Mouse (Mus musculus): Measurements from ENCODE around the gene Flad1. TPM values are rescaled to one million over a fixed set of nuclear protein-coding genes. Genes with fewer than 3 reads are reported as not detected.

Gene Flad1
- polyA plus RNA-seq, 1 experiment from 2014 or later: 32.2 TPM

DNA sequence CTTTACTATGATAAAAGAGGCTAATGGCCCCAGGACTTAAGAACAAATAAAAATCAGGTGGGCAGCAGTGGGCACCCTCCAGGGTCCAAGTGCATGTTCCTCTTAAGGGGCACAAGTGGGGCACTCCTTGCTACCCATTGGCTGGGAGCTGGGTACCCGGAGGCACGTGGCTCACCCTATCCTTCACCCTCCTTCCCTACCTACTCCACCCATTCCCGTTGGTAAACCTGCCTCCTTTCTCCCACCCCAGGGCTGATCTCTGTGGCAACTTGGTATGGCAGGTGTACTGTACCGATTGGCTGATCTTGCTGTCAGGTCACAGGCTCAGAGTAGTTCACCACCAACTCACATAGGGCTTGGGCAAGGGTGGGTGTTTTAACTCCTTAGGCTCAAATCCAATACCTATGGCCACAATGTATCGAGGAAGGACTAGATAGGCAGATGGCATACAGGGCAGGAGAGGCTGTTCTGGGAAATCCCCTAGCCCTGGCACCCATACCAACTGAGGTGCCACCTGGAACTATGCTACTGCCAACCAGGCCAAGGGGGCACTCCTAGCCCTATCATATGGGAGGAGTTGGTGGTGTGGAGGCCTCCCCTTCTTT lies 27.9 kb downstream of the Flad1 start:
- Histone ChIP-seq H3K27me3 (no peaks in the 10 kb centered on the region), H3K4me1 (peaks cover 18% of the 10 kb centered on the region), H3K9me3 (no peaks in the 10 kb centered on the region), H3K27ac (no peak overlapping the region), H3K9ac (no peak overlapping the region), H3K4me2 (no peak overlapping the region), H3K36me3 (replicated peaks) (no peaks in the 10 kb centered on the region), H3K4me3 (replicated peaks) (no peak overlapping the region)
- WGBS: 82% methylated on average over 5 of the region's 5 CpGs
- no peak for ATAC-seq (ENCODE audit: low FRiP score)

GRCm38 (mm10) chr3:89382950-89383349 lies 28.7 kb downstream of the Flad1 start:
- Histone ChIP-seq H3K27me3 (no peaks in the 10 kb centered on the region), H3K9ac (no peak overlapping the region), H3K36me3 (replicated peaks) (no peaks in the 10 kb centered on the region), H3K9me3 (no peaks in the 10 kb centered on the region), H3K4me3 (replicated peaks) (no peak overlapping the region), H3K4me2 (no peak overlapping the region), H3K27ac (no peak overlapping the region), H3K4me1 (peaks cover 25% of the 10 kb centered on the region)
- WGBS: 85% methylated on average over 5 of the region's 5 CpGs
- no peak for ATAC-seq (ENCODE audit: low FRiP score)

- Histone ChIP-seq H3K4me2 (no peak overlapping the region), H3K4me3 (replicated peaks) (no peak overlapping the region), H3K27ac (no peak overlapping the region), H3K9ac (no peak overlapping the region), H3K9me3 (no peaks in the 10 kb centered on the region), H3K27me3 (no peaks in the 10 kb centered on the region), H3K4me1 (peaks cover 29% of the 10 kb centered on the region), H3K36me3 (replicated peaks) (no peaks in the 10 kb centered on the region)
- 87% methylated on average over 9 of the region's 9 CpGs for WGBS
- ATAC-seq (ENCODE audit: low FRiP score): no peak
These were observed 29.4 kb downstream of the Flad1 start for GRCm38 (mm10) chr3:89382033-89382882.

DNA sequence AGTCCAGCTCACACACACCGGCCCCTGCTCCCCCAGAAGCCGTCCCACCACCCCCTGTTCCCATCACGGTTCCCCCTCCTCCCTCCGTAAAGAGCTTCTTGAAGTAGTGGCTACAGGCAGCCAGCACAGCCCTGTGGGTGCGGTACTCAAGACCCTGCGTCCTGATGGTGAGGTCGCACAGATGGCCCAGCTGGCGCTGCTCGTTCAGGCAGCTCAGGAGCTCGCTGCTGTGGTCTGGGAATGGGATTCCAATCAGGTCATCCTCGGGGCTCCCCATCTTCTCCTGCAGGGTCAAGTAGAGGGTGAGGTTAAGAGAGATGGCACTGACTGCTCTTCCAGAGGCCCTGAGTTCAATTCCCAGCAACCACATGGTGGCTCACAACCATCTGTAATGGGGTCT lies 30.4 kb downstream of the Flad1 start:
- no peak overlapping the region for H3K4me3 ChIP-seq (replicated peaks)
- 84% methylated on average over 11 of the region's 11 CpGs for WGBS
- H3K27ac ChIP-seq: no peak overlapping the region
- no peaks in the 10 kb centered on the region for H3K9me3 ChIP-seq
- H3K4me2 ChIP-seq: no peak overlapping the region
- no peaks in the 10 kb centered on the region for H3K27me3 ChIP-seq
- no peaks in the 10 kb centered on the region for H3K36me3 ChIP-seq (replicated peaks)
- H3K9ac ChIP-seq: no peak overlapping the region
- no peak for ATAC-seq (ENCODE audit: low FRiP score)
- peaks cover 26% of the 10 kb centered on the region for H3K4me1 ChIP-seq

DNA sequence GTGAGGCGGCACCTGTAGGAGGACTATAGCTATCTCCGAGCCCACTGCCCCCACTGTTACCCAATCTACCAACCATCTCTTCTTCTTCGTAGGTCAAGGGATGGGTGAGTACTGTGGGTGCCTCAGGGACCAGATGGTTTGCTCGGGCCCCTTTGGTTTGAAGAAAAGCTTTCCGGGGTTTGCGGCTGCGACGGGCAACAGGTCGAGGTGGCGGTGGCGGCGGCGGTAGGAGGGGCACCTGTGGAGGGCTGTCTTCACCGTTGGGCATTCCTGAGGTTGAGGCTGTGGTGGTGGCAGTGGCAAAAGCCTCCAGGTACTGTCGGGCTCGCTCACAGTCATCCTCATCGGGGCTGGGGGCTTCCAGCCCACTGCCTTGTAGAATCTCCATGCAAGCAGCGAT lies 31.0 kb downstream of the Flad1 start:
- WGBS: 93% methylated on average over 18 of the region's 18 CpGs
- no peak overlapping the region for H3K4me2 ChIP-seq
- no peak for ATAC-seq (ENCODE audit: low FRiP score)

GRCm38 (mm10) chr3:89380291-89380690 lies 31.4 kb downstream of the Flad1 start:
- Histone ChIP-seq H3K27me3 (no peaks in the 10 kb centered on the region), H3K4me2 (no peak overlapping the region), H3K4me1 (peaks cover 26% of the 10 kb centered on the region), H3K4me3 (replicated peaks) (no peak overlapping the region), H3K9me3 (no peaks in the 10 kb centered on the region), H3K27ac (no peak overlapping the region), H3K36me3 (replicated peaks) (no peaks in the 10 kb centered on the region), H3K9ac (no peak overlapping the region)
- ATAC-seq (ENCODE audit: low FRiP score): no peak
- WGBS: 95% methylated on average over 14 of the region's 14 CpGs

More for the DNA sequence above, 31.0 kb downstream of the Flad1 start:
- no peaks in the 10 kb centered on the region for H3K36me3 ChIP-seq (replicated peaks)
- no peaks in the 10 kb centered on the region for H3K27me3 ChIP-seq
- no peak overlapping the region for H3K4me3 ChIP-seq (replicated peaks)
- H3K9me3 ChIP-seq: no peaks in the 10 kb centered on the region
- H3K9ac ChIP-seq: no peak overlapping the region
- H3K4me1 ChIP-seq: peaks cover 26% of the 10 kb centered on the region
- no peak overlapping the region for H3K27ac ChIP-seq

DNA sequence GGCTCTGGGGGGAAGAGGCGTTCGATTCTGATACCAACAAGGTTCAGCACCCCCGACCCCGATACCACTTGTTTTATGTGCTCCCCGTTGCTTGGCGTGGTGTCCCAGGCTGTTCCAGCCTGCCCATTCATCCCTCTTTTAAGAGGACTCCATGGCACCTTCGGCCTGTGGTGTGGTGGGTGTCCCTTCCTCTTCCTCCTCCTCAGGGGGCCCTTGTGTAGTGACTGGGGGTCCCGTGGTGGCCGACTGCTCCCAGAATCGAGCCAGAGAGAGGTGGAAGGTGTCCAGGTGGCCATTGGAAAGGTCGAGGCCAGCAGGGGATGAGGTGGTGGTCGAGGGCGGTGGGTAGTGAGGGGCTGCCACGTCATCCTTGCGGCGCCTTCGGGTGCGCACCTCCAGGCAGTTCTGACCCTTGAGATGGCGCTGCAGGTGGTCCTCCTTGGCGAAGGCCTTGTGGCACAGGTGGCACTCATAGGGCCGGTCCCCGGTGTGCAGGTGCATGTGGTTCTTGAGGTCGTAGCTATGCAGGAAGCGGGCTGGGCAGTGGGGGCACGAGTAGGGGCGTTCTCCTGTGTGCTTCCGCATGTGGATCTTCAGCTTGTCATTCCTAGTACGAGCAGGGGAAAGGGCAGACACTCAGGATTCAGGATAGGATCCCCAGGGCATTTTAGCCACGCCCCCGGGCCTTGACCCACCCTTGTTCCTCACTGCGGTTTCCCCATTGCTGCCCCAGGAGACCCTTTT lies 32.1 kb downstream of the Flad1 start:
- no peak overlapping the region; the same call in 1 of the 2 replicates for H3K4me2 ChIP-seq
- H3K4me3 ChIP-seq (replicated peaks): no peak overlapping the region
- WGBS: 90% methylated on average over 31 of the region's 31 CpGs
- H3K27ac ChIP-seq: no peak overlapping the region
- peaks cover 19% of the 10 kb centered on the region for H3K4me1 ChIP-seq
- H3K9me3 ChIP-seq: no peaks in the 10 kb centered on the region
- H3K36me3 ChIP-seq (replicated peaks): no peaks in the 10 kb centered on the region
- no peak overlapping the region for H3K9ac ChIP-seq
- H3K27me3 ChIP-seq: no peaks in the 10 kb centered on the region
- no peak for ATAC-seq (ENCODE audit: low FRiP score)

DNA sequence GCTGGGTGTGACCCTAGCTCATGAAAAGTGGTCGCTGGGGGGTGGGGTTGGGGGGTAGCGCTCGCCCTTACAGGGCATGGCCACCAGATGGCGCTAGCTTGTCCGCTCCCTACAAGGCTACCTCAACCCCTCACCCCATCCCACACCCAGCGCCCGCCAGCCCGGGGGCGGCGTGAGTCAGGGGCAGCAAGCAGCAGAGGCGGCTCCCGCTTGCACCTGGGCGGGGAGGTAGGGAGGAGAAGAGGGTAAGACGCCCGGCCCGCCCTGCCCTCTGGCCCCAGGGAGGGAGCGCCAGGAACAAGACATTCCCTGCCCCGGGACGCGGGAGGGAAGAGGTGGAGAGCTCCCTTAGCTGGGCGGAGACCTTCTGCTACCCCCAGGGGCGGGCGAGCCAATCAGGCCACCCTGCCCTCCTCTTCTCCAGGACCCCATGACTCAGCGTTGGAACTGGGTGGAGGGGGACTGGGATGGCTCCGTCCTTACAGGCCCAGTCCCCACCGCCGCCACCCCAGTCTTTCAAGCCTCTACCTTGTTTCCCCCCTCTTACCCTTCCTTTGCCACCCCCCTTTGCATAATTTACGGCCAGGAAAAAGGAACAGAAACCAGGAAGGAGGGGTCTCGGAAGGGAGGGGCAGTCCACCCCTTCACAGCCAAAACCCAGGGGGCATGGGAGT lies 33.1 kb downstream of the Flad1 start:
- peak; percentile 91 for ATAC-seq (ENCODE audit: low FRiP score)
- Histone ChIP-seq H3K36me3 (replicated peaks) (no peaks in the 10 kb centered on the region), H3K4me3 (replicated peaks) (peak overlapping the region; percentile 61), H3K9ac (peak overlapping the region; percentile 71), H3K9me3 (no peaks in the 10 kb centered on the region), H3K4me1 (peaks cover 15% of the 10 kb centered on the region), H3K4me2 (peak overlapping the region; percentile 92), H3K27ac (peak overlapping the region; percentile 56; the same call in 1 of the 2 replicates), H3K27me3 (no peaks in the 10 kb centered on the region)
- 1% methylated on average over 26 of the region's 29 CpGs for WGBS

- H3K9ac ChIP-seq: no peak overlapping the region
- H3K4me1 ChIP-seq: peaks cover 15% of the 10 kb centered on the region
- WGBS: 63% methylated on average over 4 of the region's 4 CpGs
- H3K4me2 ChIP-seq: peak overlapping the region; percentile 92
- H3K9me3 ChIP-seq: no peaks in the 10 kb centered on the region
- H3K4me3 ChIP-seq (replicated peaks): 0 out of 2 replicates have a peak overlapping the region, but pooled peaks have one; percentile 61
- no peak overlapping the region for H3K27ac ChIP-seq
- H3K27me3 ChIP-seq: no peaks in the 10 kb centered on the region
- ATAC-seq (ENCODE audit: low FRiP score): no peak; the same call in none of the 2 replicates
- H3K36me3 ChIP-seq (replicated peaks): no peaks in the 10 kb centered on the region
These were observed 33.8 kb downstream of the Flad1 start for GRCm38 (mm10) chr3:89377831-89378230.

DNA sequence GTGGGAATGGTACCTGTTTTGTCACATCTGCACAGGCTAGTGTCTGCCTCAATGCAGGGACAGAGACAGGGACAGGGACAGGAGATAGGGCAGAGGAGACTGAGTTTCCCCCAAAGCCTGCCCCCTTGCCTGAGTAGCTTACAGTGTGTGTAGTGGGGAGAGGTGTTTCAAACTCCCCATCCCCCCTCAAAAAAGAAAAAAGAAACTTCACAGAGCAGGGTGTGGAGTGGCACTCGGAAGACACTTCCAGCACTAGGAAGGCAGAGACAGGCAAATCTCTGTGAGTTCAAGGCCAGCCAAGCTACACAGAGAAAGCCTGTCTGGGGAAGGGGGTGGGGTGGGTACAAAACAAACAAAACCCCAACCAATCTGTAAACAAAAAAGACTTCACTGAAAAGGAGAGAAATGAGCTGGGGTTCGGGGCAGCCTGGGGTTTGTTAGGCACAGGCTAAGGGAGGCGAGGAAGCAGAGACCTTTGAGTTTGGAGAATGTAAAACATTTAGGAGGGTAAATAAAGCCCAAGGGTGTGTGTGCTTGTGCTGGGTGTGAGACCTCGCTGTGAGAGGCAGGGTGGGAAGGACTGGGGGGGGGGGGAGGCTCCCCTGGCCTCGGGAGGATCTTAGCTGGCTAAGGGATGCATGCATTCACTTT lies 38.0 kb downstream of the Flad1 start:
- H3K27me3 ChIP-seq: no peaks in the 10 kb centered on the region
- WGBS: 50% methylated on average over 5 of the region's 5 CpGs
- H3K4me2 ChIP-seq: no peak overlapping the region
- no peak overlapping the region for H3K27ac ChIP-seq
- H3K4me3 ChIP-seq (replicated peaks): no peak overlapping the region
- no peak for ATAC-seq (ENCODE audit: low FRiP score)
- H3K9ac ChIP-seq: no peak overlapping the region
- H3K9me3 ChIP-seq: no peaks in the 10 kb centered on the region
- H3K4me1 ChIP-seq: peaks cover 10% of the 10 kb centered on the region
- no peaks in the 10 kb centered on the region for H3K36me3 ChIP-seq (replicated peaks)

DNA sequence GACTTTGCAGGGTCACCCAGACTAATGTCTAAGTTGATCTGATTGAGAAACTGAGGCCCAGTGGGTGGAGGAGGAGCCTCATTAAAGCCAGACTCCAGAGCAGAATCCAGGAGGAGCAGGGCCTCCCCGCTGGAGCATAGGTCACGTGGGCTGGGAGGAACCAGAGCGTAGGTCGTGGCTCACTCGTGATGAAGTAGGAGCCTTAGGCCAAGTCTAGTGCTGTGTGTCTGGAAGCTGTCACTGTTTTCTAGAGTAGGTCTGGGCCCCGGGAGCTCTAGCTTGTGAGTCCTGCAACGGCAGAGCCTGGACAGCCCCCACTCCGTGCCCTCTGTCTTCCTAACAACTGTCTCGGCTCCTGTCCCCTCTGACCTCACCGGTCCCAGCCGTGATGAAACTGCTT lies 44.3 kb downstream of the Flad1 start:
- no peak for ATAC-seq (ENCODE audit: low FRiP score)
- 78% methylated on average over 11 of the region's 11 CpGs for WGBS

More for the DNA sequence above, 44.3 kb downstream of the Flad1 start:
- Histone ChIP-seq H3K4me3 (replicated peaks) (no peak overlapping the region), H3K9ac (no peak overlapping the region), H3K4me2 (no peak overlapping the region), H3K27ac (no peak overlapping the region), H3K27me3 (0 out of 2 replicates have a peak, but pooled peaks cover 10% of the 10 kb centered on the region), H3K9me3 (no peaks in the 10 kb centered on the region), H3K4me1 (peaks cover 5% of the 10 kb centered on the region; the same call in 1 of the 2 replicates), H3K36me3 (replicated peaks) (no peaks in the 10 kb centered on the region)
